Mouse (Mus musculus) forelimb bud, embryonic 11.5 days (tissue): ENCODE results near the gene Hoxb9.

ENCODE experiments used
- DNase-seq: peaks from one replicate; pipeline ENCODE4 v3.0.0-alpha.2; 2012; ENCODE audit warnings: low read depth, low spot score

Hoxb9 gene

DNA sequence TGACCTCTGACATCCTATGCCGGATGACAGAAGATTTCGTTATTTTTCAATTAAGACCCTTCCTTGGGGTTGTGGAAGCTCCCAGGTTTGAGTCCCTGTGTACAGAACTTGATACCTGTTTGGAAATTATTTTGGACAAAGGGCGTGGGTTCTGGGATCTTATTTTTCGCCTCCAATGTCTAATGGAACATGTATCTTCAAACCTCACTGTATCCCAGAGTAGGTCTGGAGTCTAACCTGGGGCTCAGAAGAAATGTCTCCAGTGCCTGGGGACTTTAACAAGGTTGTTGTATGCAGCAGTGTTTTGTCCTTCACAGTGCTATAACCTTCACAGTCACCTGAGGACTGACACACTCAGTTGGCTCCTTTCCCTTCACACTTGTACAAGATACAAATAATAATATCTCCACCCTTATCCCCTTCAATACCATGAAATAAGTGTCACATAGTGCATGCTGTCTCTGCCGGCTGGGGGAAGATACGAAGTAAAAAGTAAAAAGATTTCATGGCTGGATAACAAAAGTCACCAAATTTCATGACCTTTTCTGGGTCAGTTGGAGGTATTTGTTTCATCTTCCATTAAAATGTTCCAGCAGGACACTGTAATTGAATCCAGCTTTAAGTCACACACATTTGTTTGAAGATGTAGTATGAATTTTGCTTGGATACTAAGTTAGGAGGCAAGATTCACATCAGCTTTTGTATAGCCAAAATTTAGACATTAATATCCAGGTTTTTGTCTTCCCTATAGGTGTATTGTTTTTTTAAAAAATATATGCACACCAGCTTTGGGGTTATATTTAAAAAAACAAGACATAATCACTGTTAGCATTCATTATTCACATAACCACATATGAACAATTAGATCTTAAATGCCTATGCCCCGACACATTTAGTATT is 4.0 kb upstream of the Hoxb9 start:
- no peak for DNase-seq

GRCm38 (mm10) chr11:96268031-96268745 is 3.1 kb upstream of the Hoxb9 start:
- no peak for DNase-seq

DNA sequence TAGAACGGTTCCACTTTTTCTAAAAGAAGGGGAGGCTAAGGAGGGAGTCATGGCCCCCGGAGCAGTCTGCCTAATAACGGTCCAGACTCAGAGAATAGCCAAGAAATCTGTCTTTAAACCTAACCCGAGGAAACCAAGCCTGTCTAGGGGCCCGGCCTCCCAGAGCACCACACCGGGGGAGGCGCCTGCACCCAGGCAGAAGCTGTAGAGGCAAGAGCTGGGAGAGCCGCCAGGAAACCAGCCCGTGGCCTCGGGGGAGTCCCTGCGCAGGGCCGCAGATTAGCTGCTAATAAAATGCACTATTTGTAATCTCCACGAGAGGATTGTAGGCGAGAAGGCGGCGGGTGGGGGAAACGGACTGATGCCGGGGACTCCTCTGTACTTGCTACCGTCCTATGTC is 1.4 kb upstream of the Hoxb9 start:
- no peak for DNase-seq

DNA sequence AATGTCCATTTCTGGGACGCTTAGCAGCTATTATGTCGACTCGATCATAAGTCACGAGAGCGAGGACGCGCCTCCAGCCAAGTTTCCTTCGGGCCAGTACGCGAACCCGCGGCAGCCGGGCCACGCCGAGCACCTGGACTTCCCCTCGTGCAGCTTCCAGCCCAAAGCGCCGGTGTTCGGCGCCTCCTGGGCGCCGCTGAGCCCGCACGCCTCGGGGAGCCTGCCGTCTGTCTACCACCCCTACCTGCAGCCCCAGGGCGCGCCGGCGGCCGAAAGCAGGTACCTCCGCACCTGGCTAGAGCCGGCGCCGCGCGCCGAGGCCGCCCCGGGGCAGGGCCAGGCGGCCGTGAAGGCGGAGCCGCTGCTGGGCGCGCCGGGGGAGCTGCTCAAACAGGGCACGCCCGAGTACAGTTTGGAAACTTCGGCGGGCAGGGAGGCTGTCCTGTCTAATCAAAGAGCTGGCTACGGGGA is 319 bp downstream of the Hoxb9 start:
- DNase-seq = no peak

DNA sequence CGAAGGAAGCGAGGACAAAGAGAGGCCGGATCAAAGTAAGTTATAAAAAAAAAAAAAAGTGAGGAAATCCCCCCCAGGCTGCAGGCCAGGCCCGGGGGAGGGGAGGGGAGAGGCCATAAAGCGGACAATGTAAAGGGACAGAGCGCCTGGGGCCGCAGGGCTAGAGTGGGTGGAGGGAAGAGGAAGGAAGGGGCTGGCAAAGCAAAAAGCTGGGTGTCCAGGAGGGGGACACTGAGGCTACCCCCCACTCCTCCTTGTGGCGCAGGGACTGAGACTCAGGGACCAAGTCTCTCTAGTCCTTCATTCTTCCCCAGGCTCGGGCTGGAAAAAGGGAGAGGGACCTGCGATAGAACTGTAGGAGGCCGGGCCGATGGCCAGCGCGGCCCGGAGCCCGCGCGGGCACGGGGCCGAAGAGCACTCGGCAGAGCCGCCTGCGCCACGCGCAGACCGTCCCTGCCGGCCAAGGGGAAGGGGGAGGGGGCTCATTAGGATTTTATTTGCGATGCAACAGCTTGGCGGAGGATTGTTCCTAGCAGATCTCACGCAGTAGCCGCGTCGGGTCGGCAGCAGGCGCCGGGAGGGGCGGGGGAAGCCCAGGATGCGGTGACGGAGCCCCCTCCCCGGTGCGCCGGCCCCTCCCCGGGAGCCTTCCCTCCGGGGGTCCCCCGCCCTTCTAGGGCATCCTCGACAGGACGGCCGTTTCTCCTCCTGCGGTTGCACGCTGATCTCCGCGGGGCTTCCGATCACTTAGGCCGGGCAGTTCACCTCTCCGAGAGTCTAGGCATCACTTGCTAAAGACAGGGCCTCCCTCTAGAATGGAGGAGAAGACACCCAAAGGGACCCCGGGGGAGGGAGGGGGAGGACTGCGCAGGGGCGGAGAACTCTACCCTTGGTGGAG is 1.0 kb downstream of the Hoxb9 start:
- no peak for DNase-seq

DNA sequence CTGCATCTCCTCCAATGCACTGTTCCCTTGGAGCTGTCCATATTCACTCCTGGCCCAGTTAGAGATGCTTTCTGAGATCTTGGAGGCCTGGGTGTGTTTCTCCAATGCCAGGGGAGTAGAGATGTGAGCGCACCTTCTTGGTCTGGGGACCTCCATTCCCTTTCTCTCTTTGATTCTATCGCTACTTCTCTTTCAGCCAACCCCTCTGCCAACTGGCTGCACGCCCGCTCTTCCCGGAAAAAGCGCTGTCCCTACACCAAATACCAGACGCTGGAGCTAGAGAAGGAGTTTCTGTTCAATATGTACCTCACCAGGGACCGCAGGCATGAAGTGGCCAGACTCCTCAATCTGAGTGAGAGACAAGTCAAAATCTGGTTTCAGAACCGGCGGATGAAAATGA is 3.2 kb downstream of the Hoxb9 start:
- no peak for DNase-seq

GRCm38 (mm10) chr11:96275896-96276295 is 4.6 kb downstream of the Hoxb9 start:
- no peak for DNase-seq

DNA sequence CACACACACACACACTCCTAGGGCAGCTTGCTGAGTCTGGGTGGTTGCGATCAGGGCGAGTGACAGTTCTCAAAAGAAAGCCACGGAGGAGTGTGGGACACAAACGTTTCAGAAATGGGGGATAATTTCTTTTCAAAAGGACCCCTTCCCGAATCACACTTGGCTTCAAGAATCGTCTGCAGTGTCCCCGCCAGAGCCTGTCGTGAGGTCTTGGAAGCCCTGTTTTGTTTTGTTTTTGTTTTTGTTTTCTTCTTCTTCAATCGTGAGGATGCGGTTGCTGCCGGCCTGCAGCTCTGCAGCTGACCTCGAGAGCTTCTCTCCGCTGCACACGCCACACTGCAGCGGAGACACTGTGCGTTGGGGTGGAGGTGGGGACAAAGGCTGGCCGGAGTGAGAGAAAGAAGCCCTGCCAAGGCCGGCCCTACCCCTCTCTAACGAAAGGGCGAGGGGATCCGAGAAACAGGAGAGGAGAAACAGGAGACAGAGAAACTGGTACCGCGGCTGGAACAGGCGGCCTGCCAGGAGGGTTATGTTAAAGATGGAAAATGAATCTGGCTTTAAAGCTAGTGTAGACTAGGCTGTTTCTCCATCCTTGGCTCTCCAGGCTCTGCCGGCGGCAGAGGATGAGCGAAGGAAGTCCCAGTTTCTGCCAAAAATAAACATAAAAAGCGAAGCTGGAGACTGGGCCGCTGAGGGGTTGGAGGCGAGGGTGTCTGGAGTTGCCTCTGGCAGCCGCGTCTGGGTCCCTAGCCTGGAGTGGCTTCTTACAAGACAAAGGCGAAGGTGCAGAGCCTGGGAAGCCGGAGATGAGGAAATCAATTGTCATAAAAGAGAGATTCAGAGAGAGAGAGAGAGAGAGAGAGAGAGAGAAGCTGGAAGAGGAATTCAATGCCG is 6.1 kb downstream of the Hoxb9 start:
- DNase-seq = no peak

DNA sequence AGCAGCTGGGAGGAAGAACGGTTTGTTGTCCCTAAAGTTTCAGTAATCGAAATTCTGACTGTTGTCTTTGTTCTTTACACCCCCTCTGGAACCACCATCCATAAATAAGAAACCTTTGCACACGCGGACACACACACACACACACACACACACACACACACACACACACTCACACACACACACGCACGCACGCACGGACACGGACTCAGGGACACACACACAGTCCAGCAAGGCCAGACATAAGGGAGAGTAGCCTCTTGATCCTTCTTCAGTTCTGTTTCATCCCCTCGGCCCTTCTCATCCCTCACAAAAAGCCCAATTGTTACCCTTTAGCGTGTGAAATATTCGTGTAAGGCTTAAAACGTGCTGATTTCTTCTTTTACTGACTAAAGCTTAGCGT is 7.1 kb downstream of the Hoxb9 start:
- no peak for DNase-seq

- DNase-seq = peak; percentile 91
These were observed 7.5 kb downstream of the Hoxb9 start for GRCm38 (mm10) chr11:96278773-96279172.

GRCm38 (mm10) chr11:96279421-96280233 is 8.4 kb downstream of the Hoxb9 start:
- DNase-seq = no peak

- no peak for DNase-seq
These were observed 9.4 kb downstream of the Hoxb9 start for GRCm38 (mm10) chr11:96280399-96281378.

- no peak for DNase-seq
These were observed 10.1 kb downstream of the Hoxb9 start for GRCm38 (mm10) chr11:96281396-96281795.

GRCm38 (mm10) chr11:96281855-96282570 is 10.8 kb downstream of the Hoxb9 start, which contains the start of gene Hoxb8:
Gene Hoxb8 (plus strand): TSS chr11:96281905.
- no peak for DNase-seq

DNA sequence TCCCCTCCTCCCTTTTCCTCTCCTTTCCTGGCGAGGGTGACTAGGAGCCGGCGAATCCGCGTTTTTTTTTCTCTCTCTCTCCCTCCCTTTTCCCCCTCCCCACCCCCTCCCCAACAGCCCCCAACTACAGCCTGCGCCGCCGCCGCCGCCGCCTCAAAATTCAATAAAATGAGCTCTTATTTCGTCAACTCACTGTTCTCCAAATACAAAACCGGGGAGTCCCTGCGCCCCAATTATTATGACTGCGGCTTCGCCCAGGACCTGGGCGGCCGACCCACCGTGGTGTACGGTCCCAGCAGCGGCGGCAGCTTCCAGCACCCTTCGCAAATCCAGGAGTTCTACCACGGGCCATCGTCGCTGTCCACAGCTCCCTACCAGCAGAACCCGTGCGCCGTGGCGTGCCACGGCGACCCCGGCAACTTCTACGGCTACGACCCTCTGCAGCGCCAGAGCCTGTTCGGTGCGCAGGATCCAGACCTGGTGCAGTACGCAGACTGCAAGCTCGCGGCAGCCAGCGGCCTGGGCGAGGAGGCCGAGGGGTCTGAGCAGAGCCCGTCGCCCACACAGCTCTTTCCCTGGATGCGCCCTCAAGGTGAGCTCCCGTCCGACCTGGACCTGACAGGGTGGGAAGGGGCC is 11.7 kb downstream of the Hoxb9 start:
- no peak for DNase-seq

- no peak for DNase-seq
These were observed 12.9 kb downstream of the Hoxb9 start for GRCm38 (mm10) chr11:96284041-96284749.
